Mouse (Mus musculus) stomach, embryonic 14.5 days (tissue): Measurements from ENCODE around the gene Ccdc24. TPM values are rescaled to one million over a fixed set of nuclear protein-coding genes. Genes with fewer than 3 reads are reported as not detected.

Source experiments
- ATAC-seq: fragments of 200-750 bp; cut with Nextera tagmentation; 2 replicates; pipeline ENCODE4 v1.8.0; 2017; ENCODE audit warnings: low read depth, moderate TSS enrichment; ENCODE audit not compliant: insufficient number of reproducible peaks, insufficient read depth, low FRiP score
- H3K27ac ChIP-seq: fragments of 300-500 bp; sonication (generic); 2 replicates; pipeline ENCODE4 v1.5.1; 2014; ENCODE audit warnings: mild to moderate bottlenecking, low read length, moderate library complexity, mixed read lengths
- H3K27me3 ChIP-seq: fragments of 300-500 bp; sonication (generic); 2 replicates; pipeline ENCODE4 v1.6.1; 2014; ENCODE audit warnings: low read length, control low read depth, mixed read lengths; ENCODE audit not compliant: control insufficient read depth, insufficient read depth
- H3K36me3 ChIP-seq: fragments of 300-500 bp; sonication (generic); 2 replicates; pipeline ENCODE4 v1.6.1; 2014; ENCODE audit warnings: mild to moderate bottlenecking, control low read depth, low read length, moderate library complexity, mixed read lengths; ENCODE audit not compliant: control insufficient read depth, insufficient read depth
- H3K4me1 ChIP-seq: fragments of 300-500 bp; sonication (generic); 2 replicates; pipeline ENCODE4 v1.6.1; 2014; ENCODE audit warnings: low read length, control low read depth, mixed read lengths; ENCODE audit not compliant: control insufficient read depth, insufficient read depth
- H3K4me2 ChIP-seq: fragments of 300-500 bp; sonication (generic); replicated peaks from 2 replicates; pipeline ENCODE4 v1.6.1; 2014; ENCODE audit warnings: low read depth, low read length, control low read depth
- H3K4me3 ChIP-seq: fragments of 300-500 bp; sonication (generic); 2 replicates; pipeline ENCODE4 v1.5.1; 2014; ENCODE audit warnings: low read depth, low read length, control low read depth
- H3K9ac ChIP-seq: fragments of 300-500 bp; sonication (generic); replicated peaks from 2 replicates; pipeline ENCODE4 v1.6.1; 2014; ENCODE audit warnings: low read depth, mild to moderate bottlenecking, control low read depth, low read length, moderate library complexity, mixed read lengths
- H3K9me3 ChIP-seq: fragments of 300-500 bp; sonication (generic); 2 replicates; pipeline ENCODE4 v1.6.1; 2016; ENCODE audit warnings: low read depth, low read length, control low read depth; ENCODE audit not compliant: control insufficient read depth
- WGBS: fragments of 180-500 bp; shearing (Covaris S2); extraction: QIAGEN DNeasy Blood & Tissue Kit; methylation state at CpG from one replicate; pipeline ENCODE4 v1.1.7; 2014; 5-methylcytosine and 5-hydroxymethylcytosine counted together
- polyA plus RNA-seq: library from polyadenylated mRNA; unstranded; fragments of >200 nt; fragmentation: Nextera tagmentation; extraction: Ambion mirVana; gene quantifications from 2 replicates; pipeline ENCODE4 v1.2.1, GENCODE M21; 2014

The Ccdc24 gene
- polyA plus RNA-seq, 1 experiment from 2014 or later = 2.4 TPM

GRCm38 (mm10) chr4:117836204-117836767 is 36.1 kb downstream of the Ccdc24 start:
- Histone ChIP-seq H3K27ac (peak overlapping the region; percentile 83; the same call in 1 of the 2 replicates), H3K27me3 (no peaks in the 10 kb centered on the region), H3K36me3 (no peaks in the 10 kb centered on the region), H3K4me3 (peak overlapping the region; percentile 72), H3K4me1 (peaks cover 16% of the 10 kb centered on the region; the same call in 1 of the 2 replicates), H3K4me2 (peak overlapping the region; percentile 58), H3K9me3 (no peaks in the 10 kb centered on the region), H3K9ac (peak overlapping the region; percentile 53)
- ATAC-seq = peak; percentile 89
- 0% methylated on average over 47 of the region's 48 CpGs for WGBS

GRCm38 (mm10) chr4:117835531-117836111 is 36.7 kb downstream of the Ccdc24 start:
- H3K9me3 ChIP-seq = no peaks in the 10 kb centered on the region
- H3K4me3 ChIP-seq = peak overlapping the region; percentile 72
- no peaks in the 10 kb centered on the region for H3K27me3 ChIP-seq
- H3K4me2 ChIP-seq = peak overlapping the region; percentile 58
- under 1% methylated on average over 56 of the region's 60 CpGs for WGBS
- peak overlapping the region; percentile 53 for H3K9ac ChIP-seq
- H3K4me1 ChIP-seq = peaks cover 17% of the 10 kb centered on the region; the same call in 1 of the 2 replicates
- peak overlapping the region; percentile 83 for H3K27ac ChIP-seq
- no peaks in the 10 kb centered on the region for H3K36me3 ChIP-seq
- ATAC-seq = peak; percentile 19

GRCm38 (mm10) chr4:117834845-117835530 is 37.4 kb downstream of the Ccdc24 start:
- no peaks in the 10 kb centered on the region for H3K27me3 ChIP-seq
- H3K36me3 ChIP-seq = no peaks in the 10 kb centered on the region
- peak overlapping the region; percentile 72 for H3K4me3 ChIP-seq
- H3K27ac ChIP-seq = peak overlapping the region; percentile 83
- H3K9ac ChIP-seq = peak overlapping the region; percentile 53
- peak; percentile 50 for ATAC-seq
- WGBS = under 1% methylated on average over 35 of the region's 36 CpGs
- H3K9me3 ChIP-seq = no peaks in the 10 kb centered on the region
- H3K4me2 ChIP-seq = peak overlapping the region; percentile 58
- H3K4me1 ChIP-seq = peaks cover 23% of the 10 kb centered on the region; the same call in 1 of the 2 replicates

GRCm38 (mm10) chr4:117834457-117834844 is 37.9 kb downstream of the Ccdc24 start, which contains the start of gene Slc6a9:
Gene Slc6a9, plus strand, starts transcription at chr4:117834506.
- peak within 1 kb of the TSS; percentile 58 for H3K4me2 ChIP-seq
- 22% methylated on average over 3 of the region's 3 CpGs for WGBS
- H3K27me3 ChIP-seq = no peaks in the 10 kb centered on the region
- H3K4me1 ChIP-seq = peaks cover 28% of the 10 kb centered on the region; the same call in 1 of the 2 replicates
- ATAC-seq = no peak
- no peaks in the 10 kb centered on the region for H3K36me3 ChIP-seq
- peak within 1 kb of the TSS; percentile 53 for H3K9ac ChIP-seq
- peak within 1 kb of the TSS; percentile 72 for H3K4me3 ChIP-seq
- no peaks in the 10 kb centered on the region for H3K9me3 ChIP-seq
- H3K27ac ChIP-seq = peak within 1 kb of the TSS; percentile 83

- Histone ChIP-seq H3K9ac (no peak overlapping the region), H3K4me2 (no peak overlapping the region), H3K27me3 (no peaks in the 10 kb centered on the region), H3K36me3 (no peaks in the 10 kb centered on the region), H3K27ac (no peak overlapping the region), H3K4me3 (no peak overlapping the region), H3K4me1 (peaks cover 27% of the 10 kb centered on the region; the same call in 1 of the 2 replicates), H3K9me3 (no peaks in the 10 kb centered on the region)
- 69% methylated on average over 9 of the region's 9 CpGs for WGBS
- no peak for ATAC-seq
Measured at GRCm38 (mm10) chr4:117831920-117832691, 40.3 kb downstream of the Ccdc24 start.

- H3K9ac ChIP-seq = no peak overlapping the region
- ATAC-seq = no peak
- 67% methylated on average over 2 of the region's 2 CpGs for WGBS
Measured at GRCm38 (mm10) chr4:117831499-117831898, 40.9 kb downstream of the Ccdc24 start.

GRCm38 (mm10) chr4:117830801-117831200 is 41.6 kb downstream of the Ccdc24 start:
- ATAC-seq = no peak
- WGBS = 91% methylated on average over 9 of the region's 9 CpGs
- H3K9me3 ChIP-seq = no peaks in the 10 kb centered on the region
- no peak overlapping the region for H3K27ac ChIP-seq
- H3K36me3 ChIP-seq = no peaks in the 10 kb centered on the region
- no peak overlapping the region for H3K4me2 ChIP-seq
- no peak overlapping the region for H3K4me3 ChIP-seq
- H3K4me1 ChIP-seq = peaks cover 22% of the 10 kb centered on the region; the same call in 1 of the 2 replicates
- no peak overlapping the region for H3K9ac ChIP-seq
- no peaks in the 10 kb centered on the region for H3K27me3 ChIP-seq

More at GRCm38 (mm10) chr4:117831499-117831898, 40.9 kb downstream of the Ccdc24 start:
- no peaks in the 10 kb centered on the region for H3K36me3 ChIP-seq
- H3K9me3 ChIP-seq = no peaks in the 10 kb centered on the region
- H3K4me3 ChIP-seq = no peak overlapping the region
- no peak overlapping the region for H3K27ac ChIP-seq
- no peaks in the 10 kb centered on the region for H3K27me3 ChIP-seq
- H3K4me1 ChIP-seq = peaks cover 22% of the 10 kb centered on the region; the same call in 1 of the 2 replicates
- H3K4me2 ChIP-seq = no peak overlapping the region

- no peaks in the 10 kb centered on the region for H3K27me3 ChIP-seq
- H3K4me1 ChIP-seq = peaks cover 22% of the 10 kb centered on the region; the same call in 1 of the 2 replicates
- H3K4me2 ChIP-seq = 0 out of 2 replicates have a peak overlapping the region, but pooled peaks have one; percentile 11
- H3K27ac ChIP-seq = no peak overlapping the region
- no peaks in the 10 kb centered on the region for H3K36me3 ChIP-seq
- H3K9me3 ChIP-seq = no peaks in the 10 kb centered on the region
- peak; percentile 75 for ATAC-seq
- 11% methylated on average over 5 of the region's 5 CpGs for WGBS
- no peak overlapping the region for H3K4me3 ChIP-seq
- H3K9ac ChIP-seq = no peak overlapping the region
Measured at GRCm38 (mm10) chr4:117830124-117830551, 42.2 kb downstream of the Ccdc24 start.
